Mouse (Mus musculus) layer of hippocampus, adult 9-11 months (tissue): ENCODE measurements around the gene Lcn11.
"Not testable (repeated sequence)": the region's sequence is repeated elsewhere in the genome, so short reads cannot be mapped to it uniquely, and the experiment has no call there.

Experiments
- DNase-seq: peaks from one replicate; pipeline ENCODE4 v3.0.0; 2022

The Lcn11 gene

GRCm38 (mm10) chr2:25776717-25777116, at the start of gene Lcn11:
Gene Lcn11 (plus strand): TSS chr2:25777017.
- DNase-seq: no peak

DNA sequence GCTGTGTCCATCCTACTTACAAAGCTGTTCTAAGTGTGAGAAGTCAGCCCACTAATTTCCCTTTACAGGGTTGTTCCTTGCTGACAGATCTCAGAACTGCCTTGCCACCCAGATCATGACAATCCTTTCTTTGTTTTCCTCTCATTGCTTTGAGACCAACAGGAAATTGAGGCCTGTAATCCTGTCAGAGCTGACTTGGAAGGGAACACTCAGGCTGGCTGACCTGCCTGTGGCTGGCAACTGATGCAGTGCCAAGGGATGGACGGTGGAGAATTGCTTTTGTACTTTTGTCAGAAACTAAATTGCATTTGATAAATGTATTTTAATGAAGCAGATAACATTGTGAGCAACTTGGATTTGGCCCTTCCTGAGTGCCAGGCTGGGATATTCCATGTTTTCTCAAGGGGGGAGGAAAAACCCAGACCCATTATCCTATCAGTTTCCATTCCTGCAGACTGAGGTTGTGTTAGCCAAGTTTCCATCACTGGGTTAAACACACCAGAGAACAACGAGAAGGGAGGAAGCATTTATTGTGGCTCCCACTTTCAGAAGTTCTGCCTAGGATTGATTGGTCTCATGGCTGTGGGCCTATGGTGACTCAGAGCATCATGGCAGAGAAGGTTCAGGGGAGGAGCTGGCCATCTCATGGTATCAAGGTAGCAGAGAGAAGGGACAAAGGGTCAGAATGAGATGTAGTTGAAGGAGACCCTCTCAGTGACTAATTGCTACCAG, 43.5 kb upstream of the Lcn11 start:
- DNase-seq: no peak

GRCm38 (mm10) chr2:25736709-25737108, 40.1 kb upstream of the Lcn11 start, which contains the start of gene Obp2b:
Gene Obp2b (plus strand): TSS chr2:25737009.
- not testable (repeated sequence) for DNase-seq

DNA sequence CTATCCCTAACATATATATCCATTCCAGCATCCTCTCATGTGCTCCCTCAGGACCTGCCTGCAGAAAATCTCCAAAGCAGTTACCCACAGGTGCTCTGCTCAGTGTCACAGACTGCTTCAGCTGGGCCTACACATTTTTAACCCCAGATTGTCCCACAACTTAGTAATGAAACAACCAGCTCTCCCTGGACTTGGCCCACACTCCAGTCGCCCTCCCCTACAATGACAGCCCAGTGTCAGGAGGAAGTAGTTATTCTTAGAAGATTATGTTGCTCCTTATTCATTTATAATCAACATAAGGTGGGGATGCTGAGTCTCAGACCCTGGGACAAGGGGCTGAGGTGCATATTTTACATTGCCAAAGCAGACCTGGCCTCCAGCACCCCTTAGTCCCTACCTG, 35.1 kb upstream of the Lcn11 start:
- DNase-seq: no peak

DNA sequence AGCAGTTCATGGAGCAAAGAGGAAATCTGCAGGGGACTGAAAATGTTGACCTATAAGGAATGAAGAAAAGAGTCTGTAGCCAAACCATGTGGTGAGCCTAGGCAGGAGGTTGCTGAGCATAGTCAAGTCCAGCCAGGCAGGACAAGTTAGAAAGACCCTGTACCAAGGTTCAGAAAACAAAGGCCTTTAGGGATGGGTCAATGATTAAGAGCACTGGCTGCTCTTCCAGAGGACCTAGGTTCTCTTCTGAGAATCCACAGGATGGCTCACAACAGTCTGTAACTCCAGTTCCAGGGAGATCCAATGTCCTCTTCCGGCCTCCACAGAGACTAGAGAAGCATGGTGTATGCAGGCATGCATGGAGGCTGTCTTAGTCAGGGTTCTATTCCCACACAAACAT, 22.6 kb upstream of the Lcn11 start:
- DNase-seq: no peak

DNA sequence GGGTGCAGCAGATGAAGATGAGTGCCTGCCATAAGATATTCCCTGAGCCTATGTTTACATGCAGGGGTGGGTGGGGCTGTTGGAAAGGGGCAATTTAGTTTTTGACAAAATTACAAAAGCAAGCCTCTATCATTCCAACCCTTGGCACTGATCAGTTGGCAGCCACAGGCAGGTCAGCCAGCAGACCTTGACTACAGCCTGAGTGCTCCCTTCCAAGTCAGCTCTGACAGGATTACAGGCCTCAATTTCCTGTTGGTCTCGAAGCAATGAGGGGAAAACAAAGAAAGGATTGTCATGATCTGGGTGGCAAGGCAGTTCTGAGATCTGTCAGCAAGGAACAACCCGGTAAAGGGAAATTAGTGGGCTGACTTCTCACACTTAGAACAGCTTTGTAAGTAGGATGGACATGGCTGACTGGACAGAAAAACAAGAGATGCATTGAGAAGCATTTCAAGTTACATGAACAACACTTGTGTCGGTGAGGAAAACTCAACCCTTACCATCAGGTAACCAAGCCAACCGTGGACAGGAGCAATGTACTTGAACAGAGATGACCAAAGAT, 18.7 kb upstream of the Lcn11 start:
- DNase-seq: no peak

DNA sequence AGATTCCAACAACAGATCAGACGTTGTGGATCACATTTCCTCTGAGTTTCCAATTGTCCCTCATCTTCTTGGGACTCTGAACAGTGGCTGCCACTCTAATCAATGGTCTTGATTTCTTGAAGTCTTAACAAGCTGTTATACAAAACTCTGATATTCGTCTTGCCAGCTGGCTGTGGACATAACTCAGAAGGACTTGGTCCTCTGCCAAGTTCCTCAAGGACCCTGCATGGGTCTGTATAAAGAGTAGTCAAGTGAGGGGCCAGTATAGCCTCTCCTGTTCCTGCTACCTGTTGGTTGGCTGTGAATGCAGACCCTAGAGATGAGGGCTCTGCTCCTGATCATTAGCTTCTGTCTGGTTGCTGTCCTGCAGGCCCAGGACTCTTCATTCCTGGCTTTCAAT, 11.5 kb upstream of the Lcn11 start, which contains the start of gene Lcn3:
Gene Lcn3, plus strand, starts transcription at position 301 of the 400 bp plus-strand sequence.
- DNase-seq: no peak

- no peak for DNase-seq
Observed at GRCm38 (mm10) chr2:25767764-25768163, 9.1 kb upstream of the Lcn11 start.

DNA sequence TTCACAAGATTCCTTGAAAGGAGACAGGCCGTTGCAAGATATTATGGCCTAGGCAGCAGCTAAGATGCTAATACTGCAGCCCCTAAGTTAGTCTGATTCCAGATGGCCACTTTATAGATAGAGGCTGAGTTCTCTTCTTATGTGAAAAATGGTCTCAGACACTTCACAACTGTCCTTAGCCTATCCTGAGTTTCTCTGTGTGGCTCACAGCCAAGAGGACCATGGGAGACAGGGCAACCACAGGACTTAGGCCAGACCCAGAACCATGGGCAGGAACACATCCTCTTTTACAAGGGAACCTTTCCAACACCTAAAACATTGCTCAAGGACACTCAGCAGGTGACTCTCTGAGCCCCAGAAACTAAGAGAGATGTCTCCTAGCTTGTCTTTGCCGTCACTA, 3.3 kb upstream of the Lcn11 start:
- no peak for DNase-seq

DNA sequence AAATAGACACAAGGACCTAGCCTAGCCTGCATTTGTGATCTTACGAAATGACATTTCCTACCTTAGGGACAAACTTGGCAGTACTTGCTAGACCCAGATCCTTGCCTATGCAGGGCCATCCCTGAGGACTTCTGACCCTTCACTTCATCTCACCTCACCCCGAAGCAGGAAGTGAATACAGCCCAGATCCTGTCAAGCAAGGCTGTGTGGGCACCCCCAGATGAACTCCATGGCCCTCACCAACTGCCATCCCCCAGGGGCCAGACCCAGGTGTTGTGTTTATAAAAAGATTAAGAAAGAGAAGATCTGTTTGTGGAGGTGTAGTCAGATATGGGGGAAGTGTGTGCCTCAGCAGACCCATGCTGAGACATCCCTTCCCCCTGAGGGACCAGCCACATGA, 2.2 kb upstream of the Lcn11 start:
- no peak for DNase-seq

DNA sequence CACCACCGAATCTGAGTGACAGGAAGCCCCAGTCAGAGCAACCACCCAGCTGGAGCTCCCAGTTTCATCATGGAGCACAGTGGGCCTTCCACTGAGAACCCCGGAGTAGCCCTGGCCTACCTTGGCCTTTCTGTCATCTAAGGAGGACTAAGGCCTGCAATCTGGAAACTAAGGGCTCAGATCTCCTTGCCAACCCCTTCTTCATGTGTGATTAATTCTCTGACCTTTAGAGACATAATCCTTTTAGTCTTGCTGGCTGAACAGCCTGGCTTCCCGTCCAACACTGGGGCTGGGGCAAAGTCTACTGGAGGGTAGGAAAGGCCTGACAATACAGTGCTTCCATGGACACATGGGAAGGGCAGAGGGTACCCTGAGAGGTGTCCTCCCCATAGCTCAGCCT, 826 bp upstream of the Lcn11 start:
- no peak for DNase-seq

GRCm38 (mm10) chr2:25779076-25779475, 2.3 kb downstream of the Lcn11 start:
- DNase-seq: no peak

DNA sequence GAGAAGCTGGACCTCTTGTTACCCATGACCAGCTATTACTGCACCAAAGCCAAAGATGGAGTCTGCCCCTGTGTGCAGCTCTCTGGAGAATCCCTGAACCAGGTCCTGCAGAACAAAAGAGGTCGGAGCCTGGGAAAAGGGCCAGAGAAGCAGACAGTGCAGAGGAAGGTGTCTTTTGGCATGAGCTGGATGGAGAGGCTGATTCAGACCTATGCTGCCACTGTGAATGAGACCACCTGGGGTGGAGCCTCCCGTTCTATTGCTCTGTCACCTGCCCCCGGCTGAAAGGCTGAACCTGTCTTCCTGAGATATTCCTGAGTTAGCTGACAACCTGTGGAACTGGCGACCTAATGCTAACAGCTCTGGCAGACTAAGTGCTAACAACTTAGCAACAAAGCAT, 4.1 kb downstream of the Lcn11 start:
- no peak for DNase-seq

DNA sequence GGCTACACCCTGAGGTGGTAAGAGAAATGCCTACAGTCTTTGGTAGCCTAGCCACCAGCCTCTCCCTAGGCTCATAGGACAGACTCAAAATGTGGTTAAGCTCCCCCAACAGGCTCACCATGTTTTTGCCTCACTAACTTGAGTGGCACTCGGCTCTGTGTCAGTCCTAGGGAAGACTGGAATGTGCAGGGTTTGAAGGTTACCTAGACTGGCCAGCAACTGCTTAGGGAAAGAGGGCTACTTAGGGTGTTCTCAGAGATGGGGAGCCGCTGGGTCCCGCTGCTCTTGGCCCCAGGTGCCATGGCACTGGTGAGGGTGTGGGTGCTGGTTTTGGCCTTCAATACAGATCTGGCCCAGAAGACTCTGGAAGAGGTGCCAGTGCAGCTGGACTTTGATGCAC, 5.1 kb downstream of the Lcn11 start, which contains the start of gene Gm13539:
Gene Gm13539, plus strand, starts transcription at position 301 of the 400 bp plus-strand sequence.
- DNase-seq: no peak

DNA sequence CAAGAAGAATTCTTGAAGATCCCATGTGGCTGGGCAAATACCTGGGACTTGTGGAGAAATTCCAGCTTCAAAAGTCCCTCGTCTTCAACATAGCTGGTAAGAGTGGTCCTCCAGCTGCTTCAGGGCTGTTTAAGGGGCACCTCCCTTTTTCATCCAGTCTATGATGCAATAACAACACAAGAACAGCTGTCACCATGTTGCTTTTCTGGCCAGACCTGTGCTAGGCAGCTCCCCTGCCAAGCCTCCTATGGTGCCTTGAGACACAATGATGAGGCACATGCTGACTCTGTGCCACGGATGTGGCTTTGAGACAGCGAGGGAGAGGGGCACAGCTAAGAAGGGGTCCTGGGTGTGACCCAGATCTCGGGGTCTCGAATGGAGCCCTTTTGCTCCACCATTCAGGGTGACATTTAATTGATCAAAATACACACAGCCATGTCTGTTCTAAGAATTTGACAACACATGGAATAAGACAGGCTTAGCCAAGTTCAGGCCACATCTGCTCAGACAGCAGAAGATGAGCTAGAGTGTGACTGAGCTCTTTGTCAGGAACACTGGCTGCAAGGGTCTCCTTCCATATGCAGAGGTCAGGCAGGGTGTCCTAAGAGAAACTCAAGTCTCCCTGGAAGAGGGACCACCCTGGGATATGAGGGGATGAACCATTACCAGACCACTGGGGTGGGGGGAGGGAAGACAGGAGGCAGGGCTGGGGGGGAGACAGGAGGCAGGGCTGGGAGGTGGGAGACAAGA, 8.9 kb downstream of the Lcn11 start:
- no peak for DNase-seq

DNA sequence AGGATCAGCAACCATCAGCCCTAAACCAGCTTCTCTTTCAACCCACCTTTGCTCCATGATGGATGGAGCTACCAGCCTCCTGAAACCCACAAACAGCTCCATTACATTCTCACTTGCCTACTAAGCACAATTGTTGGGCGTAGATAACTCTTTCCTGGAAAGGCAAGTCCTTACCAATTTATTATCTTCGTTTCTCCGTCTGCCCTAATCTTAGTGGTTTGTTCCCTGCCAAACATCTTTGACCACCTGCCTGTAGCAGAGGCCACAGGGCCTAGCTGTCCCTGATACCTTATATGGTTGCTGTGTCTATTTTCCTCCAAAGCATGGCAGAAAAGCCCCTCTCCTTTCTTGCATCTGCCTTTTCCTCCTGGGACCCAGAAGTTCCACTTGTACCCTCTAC, 12.3 kb downstream of the Lcn11 start:
- DNase-seq: no peak

- peak; percentile 4 for DNase-seq
Observed at GRCm38 (mm10) chr2:25797635-25798034, 20.8 kb downstream of the Lcn11 start.

GRCm38 (mm10) chr2:25798065-25798464, 21.2 kb downstream of the Lcn11 start:
- DNase-seq: peak; percentile 23

GRCm38 (mm10) chr2:25811711-25812110, 34.9 kb downstream of the Lcn11 start:
- DNase-seq: no peak

GRCm38 (mm10) chr2:25813364-25813763, 36.5 kb downstream of the Lcn11 start:
- DNase-seq: no peak

GRCm38 (mm10) chr2:25815748-25816147, 38.9 kb downstream of the Lcn11 start, which contains the start of gene Glt6d1:
Gene Glt6d1 (minus strand): TSS chr2:25815848.
- not testable (repeated sequence) for DNase-seq

- DNase-seq: peak; percentile 77
Observed at GRCm38 (mm10) chr2:25822806-25823205, 46.0 kb downstream of the Lcn11 start, which contains the start of gene Lcn9. Gene Lcn9 (plus strand): TSS chr2:25823153.

- DNase-seq: no peak
Observed at GRCm38 (mm10) chr2:25824751-25825150, 47.9 kb downstream of the Lcn11 start.
